Comparison of ENCODE assay signal across 8 mouse cellular contexts in genomic region chr12:30369786-30370185, GRCm38 (mm10). TPM values are rescaled to one million over a fixed set of nuclear protein-coding genes. Genes with fewer than 3 reads are reported as not detected.
DNase-seq lines count a peak whose midpoint lies in the region; ATAC-seq and TF ChIP-seq lines count a peak whose summit lies in the region.

No protein-coding gene starts in this region.

- H3K27me3 ChIP-seq in heart, postnatal 0 days (ENCODE audit: control insufficient read depth, insufficient read depth, low read length) = no peaks in the 10 kb centered on the region
- H3K27me3 ChIP-seq in liver, postnatal 0 days (ENCODE audit: insufficient read depth, low read length) = peaks cover 2% of the 10 kb centered on the region; the same call in 1 of the 2 replicates

- TF ChIP-seq POLR2A in bone marrow, adult 2 months (IDR thresholded peaks at IDR 0.05; ENCODE audit: borderline replicate concordance, control insufficient read depth, low read depth, low read length) = no peak

- 10% methylated on average over 6 of the region's 6 CpGs for WGBS in bone marrow, adult 2 months
- 5% methylated on average over 6 of the region's 6 CpGs for WGBS in heart, postnatal 0 days
- 8% methylated on average over 6 of the region's 6 CpGs for whole genome bisulfite sequencing in liver, postnatal 0 days (ENCODE audit: insufficient replicate concordance)

- H3K4me1 ChIP-seq in bone marrow, adult 2 months (ENCODE audit: control insufficient read depth, insufficient read depth, low read length) = no peaks in the 10 kb centered on the region; the same call in 1 of the 2 replicates
- H3K4me1 ChIP-seq in heart, postnatal 0 days (ENCODE audit: control insufficient read depth, insufficient read depth) = peaks cover 5% of the 10 kb centered on the region; the same call in 1 of the 2 replicates
- H3K4me1 ChIP-seq in liver, postnatal 0 days (ENCODE audit: insufficient read depth) = peaks cover 6% of the 10 kb centered on the region; the same call in 1 of the 2 replicates

- H3K36me3 ChIP-seq in heart, postnatal 0 days (replicated peaks; ENCODE audit: control insufficient read depth, insufficient read depth, low read length) = no peaks in the 10 kb centered on the region
- H3K36me3 ChIP-seq in liver, postnatal 0 days (replicated peaks; ENCODE audit: insufficient read depth, low read length) = no peaks in the 10 kb centered on the region

- H3K4me2 ChIP-seq in heart, postnatal 0 days (ENCODE audit: low read depth, low read length) = no peak overlapping the region
- H3K4me2 ChIP-seq in liver, postnatal 0 days (ENCODE audit: low read depth, low read length) = no peak overlapping the region

- peak; percentile 65 for DNase-seq in ES-CJ7 (ENCODE audit: low read depth, low spot score)
- DNase-seq in fibroblast of lung, adult 2 months (ENCODE audit: low read depth) = peak; percentile 53
- DNase-seq in heart, postnatal 0 days (ENCODE audit: low spot score) = peak; percentile 82
- peak; percentile 78 to 92 for DNase-seq in kidney, postnatal 36 days
- DNase-seq in liver, postnatal 0 days = peak; percentile 68
- DNase-seq in retina, embryonic 14.5 days (ENCODE audit: low spot score) = peak; percentile 88

- TF ChIP-seq CTCF in bone marrow, adult 2 months (IDR thresholded peaks at IDR 0.05; ENCODE audit: control insufficient read depth, insufficient read depth, low read length) = peak; percentile 24; the same call in 1 of the 2 replicates
- peak; percentile 93 for TF ChIP-seq CTCF in heart, postnatal 0 days (IDR thresholded peaks at IDR 0.05; ENCODE audit: low read depth)
- TF ChIP-seq CTCF in liver, postnatal 0 days (IDR thresholded peaks at IDR 0.05; ENCODE audit: low read depth) = peak; percentile 74

- no peak for TF ChIP-seq EP300 in heart, postnatal 0 days (IDR thresholded peaks at IDR 0.05; ENCODE audit: low read depth)
- TF ChIP-seq EP300 in liver, postnatal 0 days (IDR thresholded peaks at IDR 0.05; ENCODE audit: low read depth) = no peak

- H3K4me3 ChIP-seq in bone marrow, adult 2 months (replicated peaks; ENCODE audit: control insufficient read depth, low read depth, low read length) = no peak overlapping the region
- H3K4me3 ChIP-seq in heart, postnatal 0 days (ENCODE audit: low read depth, low read length) = no peak overlapping the region
- H3K4me3 ChIP-seq in liver, postnatal 0 days (ENCODE audit: low read depth, low read length) = no peak overlapping the region

- ATAC-seq in heart, postnatal 0 days (ENCODE audit: insufficient read depth, low read depth) = peak; percentile 33; the same call in 1 of the 2 replicates
- no peak for ATAC-seq in liver, postnatal 0 days
- no peak for ATAC-seq in erythroid progenitor cell, adult 5-6 weeks (replicated peaks; ENCODE audit: low FRiP score, poor library complexity, severe bottlenecking)

- H3K27ac ChIP-seq in bone marrow, adult 2 months (ENCODE audit: control insufficient read depth, insufficient read depth, low read depth, low read length, poor library complexity) = no peak overlapping the region
- H3K27ac ChIP-seq in heart, postnatal 0 days (ENCODE audit: low read depth) = no peak overlapping the region
- H3K27ac ChIP-seq in liver, postnatal 0 days (ENCODE audit: low read depth) = no peak overlapping the region

- no peak overlapping the region for H3K9ac ChIP-seq in heart, postnatal 0 days (replicated peaks; ENCODE audit: low read depth, low read length)
- no peak overlapping the region for H3K9ac ChIP-seq in liver, postnatal 0 days (replicated peaks)

- no peaks in the 10 kb centered on the region for H3K9me3 ChIP-seq in heart, postnatal 0 days (replicated peaks; ENCODE audit: control insufficient read depth, low read length)
- H3K9me3 ChIP-seq in liver, postnatal 0 days (ENCODE audit: low read length) = no peaks in the 10 kb centered on the region

RNA-seq across cellular contexts. Expression of gene Sntg2, which starts 3.4 kb away (rescaled TPM):
- polyA plus RNA-seq in bone marrow, adult 2 months (2011; ENCODE audit: insufficient read depth, insufficient read length, low replicate concordance, missing spikeins) = not detected in 2 replicates
- total RNA-seq in heart, postnatal 0 days (2014; rRNA removed; ENCODE audit: low replicate concordance) = 4.1 and 13.9 TPM in 2 replicates
- 2.8 TPM in 2 replicates for polyA plus RNA-seq in heart, postnatal 0 days (2015; fragmentation: Nextera tagmentation; extraction: Ambion mirVana)
- 0.06 and 0.20 TPM in 2 replicates for polyA plus RNA-seq in liver, postnatal 0 days (2015; fragmentation: Nextera tagmentation; extraction: Ambion mirVana)
- not detected in 2 replicates for total RNA-seq in erythroid progenitor cell, adult 5-6 weeks (2015; ENCODE audit: low replicate concordance)
- total RNA-seq in erythroid progenitor cell, adult 5-6 weeks (2017; ENCODE audit: low replicate concordance) = not detected in 2 replicates

Comparison
In these comparisons a context has a peak if more than half of its experiments do, and no peak if none do; other contexts are left out.
1. CTCF ChIP-seq: peak in every context shown above with its lines; median percentile 93 in heart, postnatal 0 days; 74 in liver, postnatal 0 days; 24 in bone marrow, adult 2 months.